Mouse (Mus musculus): ENCODE measurements at regions not wholly inside any gene's neighbourhood (a gene's known extent, or its start where the extent isn't known, plus 50 kb on each side); places are given as distances from the start of the nearest gene placed in this dataset.
"Not testable (repeated sequence)": the region's sequence is repeated elsewhere in the genome, so short reads cannot be mapped to it uniquely, and the experiment has no call there.

DNA sequence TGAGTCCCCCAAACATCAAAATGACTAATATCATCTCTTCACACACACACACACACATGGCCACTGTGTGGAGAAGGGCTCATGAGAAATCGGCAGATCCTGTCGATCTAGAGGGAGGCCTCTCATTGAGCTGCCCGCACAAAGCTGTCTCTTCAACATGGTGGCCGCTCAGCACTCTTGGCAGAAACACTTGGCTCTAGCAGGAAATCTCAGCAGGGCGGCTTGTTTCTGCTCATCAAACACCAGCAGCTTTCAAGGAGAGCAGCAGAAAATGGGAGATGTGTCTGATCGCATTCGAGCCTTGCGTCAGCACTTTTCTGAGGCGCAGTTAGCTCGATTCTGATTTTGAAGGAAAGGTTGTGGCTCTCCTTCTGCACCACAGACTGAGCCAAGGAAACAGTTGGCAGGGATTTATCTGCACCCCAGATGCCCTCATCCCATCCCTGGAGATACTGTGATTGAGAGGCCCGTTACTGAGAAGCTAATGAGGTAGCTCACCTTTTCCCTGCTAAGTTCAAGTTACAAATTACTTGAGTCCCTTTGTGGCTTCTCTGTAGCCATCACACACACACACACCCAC lies 66.4 kb upstream of the Fzd7 start:
- H3K4me2 ChIP-seq (replicated peaks; ENCODE audit: low read depth, low read length): no peak overlapping the region
- no peak for DNase-seq (ENCODE audit: low spot score)

DNA sequence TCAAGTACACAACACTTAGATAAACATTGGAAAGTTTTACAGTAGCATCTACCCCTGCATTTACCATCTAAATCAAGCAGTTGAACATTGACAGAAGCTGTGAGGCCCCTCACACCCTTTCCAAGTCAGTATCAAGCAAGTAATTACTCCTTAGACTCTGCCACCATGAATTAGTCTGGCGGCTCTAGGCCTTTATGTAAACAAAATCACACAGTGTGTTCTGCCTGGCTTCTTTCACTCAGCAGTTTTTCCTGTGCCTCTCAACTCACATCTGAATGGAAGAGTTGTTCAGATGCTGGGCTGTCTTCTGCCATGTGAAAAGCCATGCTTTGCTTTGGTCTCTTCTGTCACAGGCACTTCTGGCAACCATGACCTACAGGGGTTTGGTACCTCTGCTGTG lies 64.9 kb upstream of the Fzd7 start:
- Histone ChIP-seq H3K4me1 (ENCODE audit: insufficient read depth, low read depth, low read length) (no peaks in the 10 kb centered on the region), H3K9ac (replicated peaks; ENCODE audit: low read depth) (no peak overlapping the region), H3K27ac (ENCODE audit: low read length) (no peak overlapping the region), H3K36me3 (ENCODE audit: insufficient read depth, low read length) (no peaks in the 10 kb centered on the region), H3K4me2 (replicated peaks; ENCODE audit: low read depth, low read length) (no peak overlapping the region), H3K27me3 (replicated peaks; ENCODE audit: insufficient read depth, low read length) (no peaks in the 10 kb centered on the region), H3K4me3 (ENCODE audit: low read depth, low read length) (no peak overlapping the region), H3K9me3 (ENCODE audit: low read length) (no peaks in the 10 kb centered on the region)
- DNase-seq (ENCODE audit: low spot score) (no peak), ATAC-seq (no peak)
- TF ChIP-seq CTCF (IDR thresholded peaks at IDR 0.05) (no peak), EP300 (IDR thresholded peaks at IDR 0.05) (no peak)
- WGBS: 16% methylated on average over 1 of the region's 1 CpGs

More for the DNA sequence above, 66.4 kb upstream of the Fzd7 start:
- Histone ChIP-seq H3K27me3 (replicated peaks; ENCODE audit: insufficient read depth, low read length) (no peaks in the 10 kb centered on the region), H3K4me3 (ENCODE audit: low read depth, low read length) (no peak overlapping the region), H3K4me1 (ENCODE audit: insufficient read depth, low read depth, low read length) (no peaks in the 10 kb centered on the region), H3K27ac (ENCODE audit: low read length) (no peak overlapping the region), H3K9ac (replicated peaks; ENCODE audit: low read depth) (no peak overlapping the region), H3K9me3 (ENCODE audit: low read length) (no peaks in the 10 kb centered on the region), H3K36me3 (ENCODE audit: insufficient read depth, low read length) (no peaks in the 10 kb centered on the region)
- no peak for TF ChIP-seq CTCF (IDR thresholded peaks at IDR 0.05)
- no peak for TF ChIP-seq EP300 (IDR thresholded peaks at IDR 0.05)
- WGBS: 66% methylated on average over 11 of the region's 11 CpGs
- ATAC-seq: no peak

DNA sequence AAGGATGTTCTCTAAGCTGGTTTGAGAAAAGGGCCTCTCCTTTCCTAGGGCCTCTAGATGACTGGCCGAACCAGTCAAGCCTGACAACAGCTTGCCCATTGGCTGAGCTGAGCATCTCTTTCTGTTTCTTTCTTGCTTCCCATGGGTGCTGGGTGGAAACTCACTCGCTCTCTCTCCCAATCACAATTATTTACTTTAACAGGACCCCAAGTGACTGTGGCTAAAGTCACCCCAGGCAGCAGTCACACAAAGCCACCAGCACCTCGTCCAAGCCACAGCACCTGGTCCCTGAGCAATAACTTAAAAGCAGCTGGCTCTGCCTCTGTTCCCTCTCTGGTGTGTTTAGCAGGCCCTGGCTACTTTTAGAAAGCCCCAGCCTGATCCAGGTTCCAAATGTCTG lies 64.3 kb upstream of the Fzd7 start:
- Histone ChIP-seq H3K4me3 (ENCODE audit: low read depth, low read length) (no peak overlapping the region), H3K36me3 (ENCODE audit: insufficient read depth, low read length) (no peaks in the 10 kb centered on the region), H3K9ac (replicated peaks; ENCODE audit: low read depth) (no peak overlapping the region), H3K9me3 (ENCODE audit: low read length) (no peaks in the 10 kb centered on the region), H3K27ac (ENCODE audit: low read length) (no peak overlapping the region), H3K4me1 (ENCODE audit: insufficient read depth, low read depth, low read length) (no peaks in the 10 kb centered on the region), H3K4me2 (replicated peaks; ENCODE audit: low read depth, low read length) (no peak overlapping the region), H3K27me3 (replicated peaks; ENCODE audit: insufficient read depth, low read length) (no peaks in the 10 kb centered on the region)
- WGBS: 64% methylated on average over 3 of the region's 3 CpGs
- TF ChIP-seq CTCF (IDR thresholded peaks at IDR 0.05) (no peak), EP300 (IDR thresholded peaks at IDR 0.05) (no peak)
- no peak for ATAC-seq
- no peak for DNase-seq (ENCODE audit: low spot score)

DNA sequence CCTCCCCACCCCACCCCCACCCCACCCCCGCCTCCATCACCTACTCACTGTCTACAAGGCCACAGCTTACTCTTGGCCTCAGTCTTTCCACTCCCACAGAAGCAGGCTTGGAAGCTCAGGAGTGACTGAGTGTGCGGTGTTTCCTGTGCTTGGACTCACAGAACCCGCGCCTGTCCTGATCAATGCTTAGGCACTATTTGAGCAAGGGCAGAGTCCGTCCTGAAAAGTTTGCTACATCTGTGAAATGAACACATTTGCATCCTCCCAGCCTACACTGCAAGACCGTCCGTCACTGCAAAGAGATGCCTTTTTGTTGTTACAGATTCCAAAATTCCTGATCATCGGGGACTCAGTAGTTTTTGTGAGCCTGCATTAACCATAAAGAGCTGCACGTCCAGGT lies 63.5 kb upstream of the Fzd7 start:
- no peaks in the 10 kb centered on the region for H3K9me3 ChIP-seq (ENCODE audit: low read length)
- no peak overlapping the region for H3K9ac ChIP-seq (replicated peaks; ENCODE audit: low read depth)
- ATAC-seq (no peak), DNase-seq (ENCODE audit: low spot score) (no peak)
- H3K36me3 ChIP-seq (ENCODE audit: insufficient read depth, low read length): no peaks in the 10 kb centered on the region
- no peak overlapping the region for H3K4me2 ChIP-seq (replicated peaks; ENCODE audit: low read depth, low read length)
- TF ChIP-seq EP300 (IDR thresholded peaks at IDR 0.05): no peak
- no peak for TF ChIP-seq CTCF (IDR thresholded peaks at IDR 0.05)
- H3K4me3 ChIP-seq (ENCODE audit: low read depth, low read length): no peak overlapping the region
- no peaks in the 10 kb centered on the region for H3K4me1 ChIP-seq (ENCODE audit: insufficient read depth, low read depth, low read length)
- 87% methylated on average over 9 of the region's 9 CpGs for WGBS
- H3K27ac ChIP-seq (ENCODE audit: low read length): no peak overlapping the region
- no peaks in the 10 kb centered on the region for H3K27me3 ChIP-seq (replicated peaks; ENCODE audit: insufficient read depth, low read length)

DNA sequence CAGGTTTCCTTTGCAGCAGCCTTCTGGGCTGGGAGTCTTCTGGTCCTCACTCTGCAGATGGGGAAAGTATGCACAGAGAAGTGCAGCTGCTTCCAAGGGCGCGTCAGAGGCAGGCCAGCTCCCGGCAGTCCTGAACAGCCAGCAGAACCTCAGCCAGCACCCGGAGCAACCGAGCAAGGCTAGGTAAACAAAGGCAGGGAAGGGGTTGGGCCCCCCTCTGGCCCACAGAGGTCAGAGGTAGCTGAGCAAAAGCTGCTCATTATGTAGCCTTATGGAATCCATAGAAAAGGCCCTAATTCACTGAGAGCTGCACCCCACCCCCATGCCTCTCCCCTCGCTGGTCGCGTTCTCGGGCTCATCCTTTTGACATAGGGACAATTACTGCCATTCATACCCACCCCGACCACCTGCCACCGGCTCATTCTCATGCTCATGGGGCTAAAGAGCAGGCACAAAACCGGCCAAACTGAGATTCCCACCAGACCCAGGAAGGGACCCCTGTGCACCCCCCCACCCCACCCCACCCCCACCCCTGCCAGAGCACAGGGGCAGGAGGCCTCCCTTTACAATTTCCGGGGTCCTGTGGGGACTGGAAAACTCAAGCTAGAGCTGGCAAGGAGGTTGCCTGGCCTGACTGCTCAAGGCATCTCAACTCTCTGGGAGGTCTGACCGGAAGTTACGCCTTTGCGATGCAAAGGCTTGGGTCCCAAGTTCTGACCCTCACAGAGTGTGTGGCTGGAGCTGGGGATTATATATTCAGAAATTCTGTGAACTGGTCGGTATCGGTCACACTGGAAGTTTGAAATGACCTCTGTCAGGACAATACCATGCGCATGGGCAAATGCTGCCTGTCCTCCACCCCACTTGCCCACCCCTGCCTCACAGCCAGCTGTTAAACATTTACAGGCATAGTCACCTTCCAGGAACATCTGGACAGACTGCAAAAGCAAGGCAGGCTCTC lies 59.0 kb upstream of the Fzd7 start:
- DNase-seq (ENCODE audit: low spot score) (no peak), ATAC-seq (no peak)

DNA sequence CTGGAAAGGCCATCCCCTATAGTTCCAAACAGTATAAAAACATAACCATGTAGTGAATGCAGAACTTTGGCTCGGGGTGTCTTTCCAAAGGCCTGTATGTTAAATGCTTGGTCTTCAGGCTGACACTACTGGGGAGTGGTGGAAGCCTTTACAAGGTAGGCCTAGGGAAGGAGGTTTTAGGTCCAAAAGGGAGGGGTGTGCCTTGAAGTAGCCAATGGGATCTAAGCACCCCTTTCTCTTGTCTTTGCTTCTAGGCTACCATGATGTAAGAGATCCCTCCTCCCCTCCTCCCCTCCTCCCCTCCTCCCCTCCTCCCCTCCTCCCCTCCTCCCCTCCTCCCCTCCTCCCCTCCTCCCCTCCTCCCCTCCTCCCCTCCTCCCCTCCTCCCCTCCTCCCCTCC lies 56.5 kb upstream of the Fzd7 start:
- not testable (repeated sequence) for H3K4me3 ChIP-seq (ENCODE audit: low read depth, low read length); H3K4me1 ChIP-seq (ENCODE audit: insufficient read depth, low read depth, low read length); H3K36me3 ChIP-seq (ENCODE audit: insufficient read depth, low read length); H3K27ac ChIP-seq (ENCODE audit: low read length); ATAC-seq; DNase-seq (ENCODE audit: low spot score); H3K27me3 ChIP-seq (replicated peaks; ENCODE audit: insufficient read depth, low read length); H3K9me3 ChIP-seq (ENCODE audit: low read length); H3K4me2 ChIP-seq (replicated peaks; ENCODE audit: low read depth, low read length); H3K9ac ChIP-seq (replicated peaks; ENCODE audit: low read depth)
- 100% methylated on average over 1 of the region's 1 CpGs for WGBS

More for the DNA sequence above, 59.0 kb upstream of the Fzd7 start:
- 33% methylated on average over 19 of the region's 19 CpGs for WGBS
- Histone ChIP-seq H3K4me2 (replicated peaks; ENCODE audit: low read depth, low read length) (no peak overlapping the region), H3K9ac (replicated peaks; ENCODE audit: low read depth) (no peak overlapping the region), H3K4me1 (ENCODE audit: insufficient read depth, low read depth, low read length) (no peaks in the 10 kb centered on the region), H3K9me3 (ENCODE audit: low read length) (no peaks in the 10 kb centered on the region), H3K4me3 (ENCODE audit: low read depth, low read length) (no peak overlapping the region), H3K36me3 (ENCODE audit: insufficient read depth, low read length) (no peaks in the 10 kb centered on the region), H3K27me3 (replicated peaks; ENCODE audit: insufficient read depth, low read length) (no peaks in the 10 kb centered on the region), H3K27ac (ENCODE audit: low read length) (no peak overlapping the region)
- no peak for TF ChIP-seq EP300 (IDR thresholded peaks at IDR 0.05)
- no peak for TF ChIP-seq CTCF (IDR thresholded peaks at IDR 0.05)

All from lung, postnatal 0 days (tissue).